Mouse (Mus musculus) testis, adult 2 months (tissue): Measurements from ENCODE around the gene Hnf1a.

Source experiments
- CTCF ChIP-seq: fragments of 200-500 bp; IDR thresholded peaks from 2 replicates; pipeline ENCODE4 v1.5.1; 2012; ENCODE audit warnings: low read depth, mild to moderate bottlenecking, inconsistent platforms, low read length, moderate library complexity; ENCODE audit not compliant: control insufficient read depth, insufficient read depth, insufficient replicate concordance
- POLR2A ChIP-seq: fragments of 200-500 bp; IDR thresholded peaks from 2 replicates; pipeline ENCODE4 v1.6.1; 2012; ENCODE audit warnings: low read depth, mild to moderate bottlenecking, inconsistent platforms, low read length, moderate library complexity; ENCODE audit not compliant: control insufficient read depth

DNA sequence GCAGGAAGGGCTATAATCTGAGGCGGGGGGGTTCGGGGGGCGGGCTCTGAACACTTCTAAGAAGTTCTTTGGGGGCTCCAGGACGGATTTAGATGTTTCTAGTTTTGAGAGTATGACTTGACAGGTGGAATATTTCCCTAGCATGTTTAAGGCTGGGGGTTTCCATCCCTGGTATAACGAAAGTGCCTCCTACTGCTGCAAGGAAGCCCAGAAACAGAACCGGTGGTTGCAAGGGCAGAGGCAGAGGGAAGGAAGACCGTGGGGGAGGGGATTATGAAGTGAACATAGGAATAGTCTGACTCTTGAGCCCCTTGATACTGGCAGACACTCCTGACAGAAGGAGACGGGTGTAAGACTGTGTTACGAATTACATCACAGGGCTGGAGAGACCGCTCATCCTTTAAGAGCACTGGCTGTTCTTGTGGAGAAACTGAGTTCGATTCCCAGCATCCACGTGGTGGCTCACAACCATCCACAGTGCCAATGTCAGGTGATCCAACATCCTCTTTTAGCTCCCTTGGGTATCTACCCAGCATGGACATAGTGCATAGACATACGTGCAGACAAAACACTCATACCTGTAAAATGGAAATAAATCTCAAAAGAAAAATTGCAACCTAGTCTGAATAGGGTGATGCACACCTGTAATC lies 32.5 kb upstream of the Hnf1a start:
- TF ChIP-seq CTCF (no peak), POLR2A (no peak)
